Mouse (Mus musculus): ENCODE measurements at regions not wholly inside any gene's neighbourhood (a gene's known extent, or its start where the extent isn't known, plus 50 kb on each side); places are given as distances from the start of the nearest gene placed in this dataset.
A peak's percentile ranks its signal among the peaks of the same experiment; 100 is the strongest.

- WGBS: 43% methylated on average over 4 of the region's 4 CpGs
- Histone ChIP-seq H3K27ac (ENCODE audit: low read length) (no peak overlapping the region), H3K4me2 (replicated peaks; ENCODE audit: low read depth, low read length) (no peak overlapping the region), H3K9ac (replicated peaks; ENCODE audit: low read depth) (no peak overlapping the region), H3K27me3 (replicated peaks; ENCODE audit: insufficient read depth, low read length) (no peaks in the 10 kb centered on the region), H3K36me3 (ENCODE audit: insufficient read depth, low read length) (no peaks in the 10 kb centered on the region), H3K4me3 (ENCODE audit: low read depth, low read length) (no peak overlapping the region), H3K4me1 (ENCODE audit: insufficient read depth, low read depth, low read length) (peaks cover 2% of the 10 kb centered on the region; the same call in 1 of the 2 replicates), H3K9me3 (ENCODE audit: low read length) (no peaks in the 10 kb centered on the region)
- TF ChIP-seq CTCF (IDR thresholded peaks at IDR 0.05) (no peak), EP300 (IDR thresholded peaks at IDR 0.05) (no peak)
- ATAC-seq: no peak
- no peak for DNase-seq (ENCODE audit: low spot score)
These were observed 167.3 kb downstream of the Icos start for GRCm38 (mm10) chr1:61145013-61145412.

GRCm38 (mm10) chr1:61145572-61145971 is 167.8 kb downstream of the Icos start:
- 54% methylated on average over 7 of the region's 7 CpGs for WGBS
- TF ChIP-seq EP300 (IDR thresholded peaks at IDR 0.05): no peak
- TF ChIP-seq CTCF (IDR thresholded peaks at IDR 0.05): no peak
- no peaks in the 10 kb centered on the region for H3K27me3 ChIP-seq (replicated peaks; ENCODE audit: insufficient read depth, low read length)
- no peak for ATAC-seq
- DNase-seq (ENCODE audit: low spot score): no peak
- H3K9me3 ChIP-seq (ENCODE audit: low read length): no peaks in the 10 kb centered on the region
- no peak overlapping the region for H3K4me2 ChIP-seq (replicated peaks; ENCODE audit: low read depth, low read length)
- no peak overlapping the region for H3K27ac ChIP-seq (ENCODE audit: low read length)
- H3K9ac ChIP-seq (replicated peaks; ENCODE audit: low read depth): no peak overlapping the region
- peaks cover 2% of the 10 kb centered on the region; the same call in 1 of the 2 replicates for H3K4me1 ChIP-seq (ENCODE audit: insufficient read depth, low read depth, low read length)
- no peak overlapping the region for H3K4me3 ChIP-seq (ENCODE audit: low read depth, low read length)
- H3K36me3 ChIP-seq (ENCODE audit: insufficient read depth, low read length): no peaks in the 10 kb centered on the region

- Histone ChIP-seq H3K27ac (ENCODE audit: low read length) (no peak overlapping the region), H3K4me2 (replicated peaks; ENCODE audit: low read depth, low read length) (no peak overlapping the region), H3K36me3 (ENCODE audit: insufficient read depth, low read length) (no peaks in the 10 kb centered on the region), H3K9me3 (ENCODE audit: low read length) (no peaks in the 10 kb centered on the region), H3K4me3 (ENCODE audit: low read depth, low read length) (no peak overlapping the region), H3K4me1 (ENCODE audit: insufficient read depth, low read depth, low read length) (peaks cover 2% of the 10 kb centered on the region; the same call in 1 of the 2 replicates), H3K9ac (replicated peaks; ENCODE audit: low read depth) (no peak overlapping the region), H3K27me3 (replicated peaks; ENCODE audit: insufficient read depth, low read length) (no peaks in the 10 kb centered on the region)
- WGBS: 44% methylated on average over 3 of the region's 3 CpGs
- TF ChIP-seq CTCF (IDR thresholded peaks at IDR 0.05) (no peak), EP300 (IDR thresholded peaks at IDR 0.05) (no peak)
- ATAC-seq: no peak
- DNase-seq (ENCODE audit: low spot score): no peak
These were observed 168.5 kb downstream of the Icos start for GRCm38 (mm10) chr1:61146222-61146723.

GRCm38 (mm10) chr1:61151742-61152141 is 174.0 kb downstream of the Icos start:
- 55% methylated on average over 2 of the region's 2 CpGs for WGBS
- DNase-seq (ENCODE audit: low spot score): no peak

GRCm38 (mm10) chr1:61152157-61152556 is 174.4 kb downstream of the Icos start:
- TF ChIP-seq CTCF (IDR thresholded peaks at IDR 0.05) (no peak), EP300 (IDR thresholded peaks at IDR 0.05) (no peak)
- WGBS: 84% methylated on average over 5 of the region's 5 CpGs
- H3K36me3 ChIP-seq (ENCODE audit: insufficient read depth, low read length): no peaks in the 10 kb centered on the region
- no peak overlapping the region for H3K27ac ChIP-seq (ENCODE audit: low read length)
- H3K4me2 ChIP-seq (replicated peaks; ENCODE audit: low read depth, low read length): no peak overlapping the region
- ATAC-seq (no peak), DNase-seq (ENCODE audit: low spot score) (no peak)
- no peak overlapping the region for H3K9ac ChIP-seq (replicated peaks; ENCODE audit: low read depth)
- no peaks in the 10 kb centered on the region for H3K4me1 ChIP-seq (ENCODE audit: insufficient read depth, low read depth, low read length)
- H3K9me3 ChIP-seq (ENCODE audit: low read length): no peaks in the 10 kb centered on the region
- H3K27me3 ChIP-seq (replicated peaks; ENCODE audit: insufficient read depth, low read length): no peaks in the 10 kb centered on the region
- H3K4me3 ChIP-seq (ENCODE audit: low read depth, low read length): no peak overlapping the region

More at GRCm38 (mm10) chr1:61151742-61152141, 174.0 kb downstream of the Icos start:
- TF ChIP-seq CTCF (IDR thresholded peaks at IDR 0.05): no peak
- no peak for TF ChIP-seq EP300 (IDR thresholded peaks at IDR 0.05)
- Histone ChIP-seq H3K4me2 (replicated peaks; ENCODE audit: low read depth, low read length) (no peak overlapping the region), H3K9ac (replicated peaks; ENCODE audit: low read depth) (no peak overlapping the region), H3K4me3 (ENCODE audit: low read depth, low read length) (no peak overlapping the region), H3K27me3 (replicated peaks; ENCODE audit: insufficient read depth, low read length) (no peaks in the 10 kb centered on the region), H3K27ac (ENCODE audit: low read length) (no peak overlapping the region), H3K36me3 (ENCODE audit: insufficient read depth, low read length) (no peaks in the 10 kb centered on the region), H3K9me3 (ENCODE audit: low read length) (no peaks in the 10 kb centered on the region), H3K4me1 (ENCODE audit: insufficient read depth, low read depth, low read length) (no peaks in the 10 kb centered on the region)
- ATAC-seq: no peak

GRCm38 (mm10) chr1:61154216-61154615 is 176.5 kb downstream of the Icos start:
- H3K9me3 ChIP-seq (ENCODE audit: low read length): no peaks in the 10 kb centered on the region
- no peak overlapping the region for H3K27ac ChIP-seq (ENCODE audit: low read length)
- no peaks in the 10 kb centered on the region for H3K4me1 ChIP-seq (ENCODE audit: insufficient read depth, low read depth, low read length)
- H3K4me3 ChIP-seq (ENCODE audit: low read depth, low read length): no peak overlapping the region
- H3K36me3 ChIP-seq (ENCODE audit: insufficient read depth, low read length): no peaks in the 10 kb centered on the region
- DNase-seq (ENCODE audit: low spot score): no peak
- no peak for ATAC-seq
- no peak overlapping the region for H3K9ac ChIP-seq (replicated peaks; ENCODE audit: low read depth)
- no peak for TF ChIP-seq CTCF (IDR thresholded peaks at IDR 0.05)
- TF ChIP-seq EP300 (IDR thresholded peaks at IDR 0.05): no peak
- no peaks in the 10 kb centered on the region for H3K27me3 ChIP-seq (replicated peaks; ENCODE audit: insufficient read depth, low read length)
- WGBS: 91% methylated on average over 3 of the region's 3 CpGs
- no peak overlapping the region for H3K4me2 ChIP-seq (replicated peaks; ENCODE audit: low read depth, low read length)

- H3K27me3 ChIP-seq (replicated peaks; ENCODE audit: insufficient read depth, low read length): no peaks in the 10 kb centered on the region
- no peak overlapping the region for H3K4me2 ChIP-seq (replicated peaks; ENCODE audit: low read depth, low read length)
- peak; percentile 33 for DNase-seq (ENCODE audit: low spot score)
- H3K9me3 ChIP-seq (ENCODE audit: low read length): no peaks in the 10 kb centered on the region
- no peak overlapping the region for H3K27ac ChIP-seq (ENCODE audit: low read length)
- no peak overlapping the region for H3K9ac ChIP-seq (replicated peaks; ENCODE audit: low read depth)
- TF ChIP-seq EP300 (IDR thresholded peaks at IDR 0.05) (no peak), CTCF (IDR thresholded peaks at IDR 0.05) (0 out of 2 replicates have a peak, but pooled peaks have one; percentile 14)
- no peaks in the 10 kb centered on the region for H3K36me3 ChIP-seq (ENCODE audit: insufficient read depth, low read length)
- ATAC-seq: no peak; the same call in 1 of the 2 replicates
- WGBS: 68% methylated on average over 4 of the region's 4 CpGs
- no peak overlapping the region for H3K4me3 ChIP-seq (ENCODE audit: low read depth, low read length)
- H3K4me1 ChIP-seq (ENCODE audit: insufficient read depth, low read depth, low read length): no peaks in the 10 kb centered on the region
These were observed 179.5 kb downstream of the Icos start for GRCm38 (mm10) chr1:61157271-61157670.

Data from lung, postnatal 0 days (tissue).